Mouse (Mus musculus) olfactory bulb, adult 2 months (tissue): Measurements from ENCODE around the gene Alox12e.

Source experiments
- CTCF ChIP-seq: fragments of 200-500 bp; IDR thresholded peaks from 2 replicates; pipeline ENCODE4 v1.5.1; 2012; ENCODE audit warnings: low read depth, mild to moderate bottlenecking, low read length, moderate library complexity; ENCODE audit not compliant: insufficient read depth
- POLR2A ChIP-seq: fragments of 200-500 bp; IDR thresholded peaks from 2 replicates; pipeline ENCODE4 v1.6.1; 2012; ENCODE audit warnings: mild to moderate bottlenecking, low read depth, low read length, moderate library complexity; ENCODE audit not compliant: insufficient read depth

DNA sequence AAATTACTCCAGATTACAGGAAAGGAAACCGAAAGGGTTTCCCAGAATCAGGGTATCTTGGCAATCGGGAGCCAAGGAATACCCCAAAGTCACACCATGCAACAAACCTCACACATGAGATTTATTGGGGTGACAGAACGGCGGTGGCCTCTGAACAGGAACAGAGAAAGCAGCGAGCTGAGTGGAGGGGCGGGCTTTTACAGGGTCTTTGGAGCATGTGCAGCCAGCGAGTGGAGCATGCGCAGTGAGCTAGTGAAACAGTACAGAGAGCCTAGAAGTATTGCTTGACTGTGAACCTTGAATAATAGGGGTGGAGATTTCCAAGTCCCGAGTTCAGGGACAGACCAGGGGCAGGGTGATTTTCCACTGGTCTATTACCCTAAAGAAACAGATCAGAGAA, 26.2 kb upstream of the Alox12e start:
- TF ChIP-seq CTCF, result no peak
- TF ChIP-seq POLR2A, result no peak
